Mouse (Mus musculus): ENCODE data around the gene Gm10320.

DNA sequence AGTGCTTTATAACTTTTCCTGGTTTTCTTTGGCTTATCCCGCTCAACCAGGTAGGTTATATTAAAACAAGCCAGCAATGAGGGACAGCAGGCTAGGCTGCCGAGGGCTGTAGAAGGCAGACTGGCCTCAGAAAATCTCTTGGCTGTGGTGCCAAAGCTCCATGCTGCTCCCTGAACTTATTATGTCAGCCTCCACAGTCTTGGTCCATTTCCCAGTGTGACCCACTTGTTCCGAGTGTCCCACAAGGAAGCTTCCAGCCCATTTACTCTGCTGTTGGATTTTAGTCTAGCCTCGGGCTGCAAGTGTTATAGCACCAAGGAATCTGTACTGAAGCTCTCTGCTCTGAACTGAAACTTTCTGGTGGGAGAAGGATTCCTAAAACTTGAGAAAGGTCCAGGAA, 18.8 kb downstream of the Gm10320 start:
- TF ChIP-seq CTCF (IDR thresholded peaks at IDR 0.05; ENCODE audit: low read depth), result no peak
- no peak for TF ChIP-seq EP300 (optimal IDR thresholded peaks at IDR 0.05)
